Mouse (Mus musculus): ENCODE results near the gene Smc3. TPM values are rescaled to one million over a fixed set of nuclear protein-coding genes. Genes with fewer than 3 reads are reported as not detected.
A peak's percentile ranks its signal among the peaks of the same experiment; 100 is the strongest.

Smc3 gene
- 10 to 100 TPM; 35.8 to 42.2 TPM for total RNA-seq (2021)
- long read RNA-seq, experiment 1, full-length matches to known transcripts: 33 of 39 reads
- long read RNA-seq, experiment 1, partial matches to known transcripts: 6 of 39 reads
- long read RNA-seq, experiment 1, other reads (novel, unspliced or antisense): 0 of 39 reads
- long read RNA-seq, experiment 2, full-length matches to known transcripts: 38 of 42 reads
- long read RNA-seq, experiment 2, partial matches to known transcripts: 2 of 42 reads
- long read RNA-seq, experiment 2, other reads (novel, unspliced or antisense): 2 of 42 reads

- DNase-seq (ENCODE audit: low spot score in 2 of 2): peak; percentile 99 to 100
Observed at GRCm38 (mm10) chr19:53599757-53600539, at the start of gene Smc3. TSS of gene Smc3 (plus strand) at chr19:53600398.

- no peak for DNase-seq (ENCODE audit: low spot score in 2 of 2)
Observed at GRCm38 (mm10) chr19:53550972-53551371, 49.2 kb upstream of the Smc3 start.

- no peak for DNase-seq (ENCODE audit: low spot score in 2 of 2)
Observed at GRCm38 (mm10) chr19:53552216-53552786, 47.9 kb upstream of the Smc3 start.

- DNase-seq (ENCODE audit: low spot score in 2 of 2): no peak
Observed at GRCm38 (mm10) chr19:53552795-53553194, 47.4 kb upstream of the Smc3 start.

GRCm38 (mm10) chr19:53554402-53554801, 45.8 kb upstream of the Smc3 start:
- DNase-seq (ENCODE audit: low spot score in 2 of 2): no peak

- no peak for DNase-seq (ENCODE audit: low spot score in 2 of 2)
Observed at GRCm38 (mm10) chr19:53554981-53555616, 45.1 kb upstream of the Smc3 start.

GRCm38 (mm10) chr19:53556841-53557240, 43.4 kb upstream of the Smc3 start:
- no peak for DNase-seq (ENCODE audit: low spot score in 2 of 2)

- DNase-seq (ENCODE audit: low spot score in 2 of 2): no peak
Observed at GRCm38 (mm10) chr19:53557267-53557936, 42.8 kb upstream of the Smc3 start.

GRCm38 (mm10) chr19:53560436-53560835, 39.8 kb upstream of the Smc3 start:
- DNase-seq (ENCODE audit: low spot score in 2 of 2): no peak

GRCm38 (mm10) chr19:53564174-53564573, 36.0 kb upstream of the Smc3 start:
- no peak for DNase-seq (ENCODE audit: low spot score in 2 of 2)

GRCm38 (mm10) chr19:53565565-53566277, 34.5 kb upstream of the Smc3 start:
- DNase-seq (ENCODE audit: low spot score in 2 of 2): no peak

GRCm38 (mm10) chr19:53567864-53568263, 32.3 kb upstream of the Smc3 start:
- no peak for DNase-seq (ENCODE audit: low spot score in 2 of 2)

GRCm38 (mm10) chr19:53568553-53568952, 31.6 kb upstream of the Smc3 start:
- no peak for DNase-seq (ENCODE audit: low spot score in 2 of 2)

- DNase-seq (ENCODE audit: low spot score in 2 of 2): no peak
Observed at GRCm38 (mm10) chr19:53571056-53571455, 29.1 kb upstream of the Smc3 start.

GRCm38 (mm10) chr19:53571501-53572428, 28.4 kb upstream of the Smc3 start:
- DNase-seq (ENCODE audit: low spot score in 2 of 2): no peak

GRCm38 (mm10) chr19:53572607-53573006, 27.6 kb upstream of the Smc3 start:
- DNase-seq (ENCODE audit: low spot score in 2 of 2): no peak

GRCm38 (mm10) chr19:53573151-53573550, 27.0 kb upstream of the Smc3 start:
- DNase-seq (ENCODE audit: low spot score in 2 of 2): no peak

- no peak for DNase-seq (ENCODE audit: low spot score in 2 of 2)
Observed at GRCm38 (mm10) chr19:53574131-53574530, 26.1 kb upstream of the Smc3 start.

GRCm38 (mm10) chr19:53574546-53574945, 25.7 kb upstream of the Smc3 start:
- no peak for DNase-seq (ENCODE audit: low spot score in 2 of 2)

Measured in gastrocnemius, postnatal 4 days (tissue).